In the genomic region with DNA sequence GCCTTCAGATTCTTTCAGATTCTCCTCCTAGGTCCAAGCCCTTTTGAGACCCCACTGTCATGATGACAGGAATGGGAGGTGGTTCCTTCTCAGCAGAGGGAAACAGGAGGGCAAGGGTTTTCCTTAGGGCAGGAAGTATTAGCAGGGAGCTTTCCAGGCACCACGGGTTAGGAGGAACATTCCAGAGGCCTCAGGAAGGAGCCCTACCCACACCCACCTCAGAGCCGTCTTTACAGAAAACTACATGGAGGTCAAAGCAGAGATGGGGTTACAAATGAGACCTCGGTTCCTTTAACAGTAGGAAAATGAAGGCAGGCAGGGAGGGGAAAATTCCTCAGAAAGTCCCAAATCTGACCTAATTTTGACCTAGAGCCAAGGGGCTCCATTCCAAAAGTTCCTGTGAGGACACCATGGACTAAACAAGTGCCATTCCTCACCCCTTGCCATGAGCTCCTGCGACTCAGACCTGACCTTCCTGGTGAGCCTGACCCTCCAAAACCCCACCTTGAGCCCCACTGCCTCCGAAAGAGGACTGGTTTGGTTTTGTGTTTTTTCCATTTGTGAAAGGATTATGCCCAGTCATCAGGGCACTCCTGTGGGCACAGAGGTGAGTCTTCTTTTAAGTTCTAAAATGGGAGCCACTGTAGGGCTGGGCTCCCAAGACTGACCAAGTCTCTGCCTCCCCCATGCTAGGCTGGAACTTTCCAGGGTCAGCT, we compare ENCODE assay signal across 21 mouse cellular contexts. TPM values are rescaled to one million over a fixed set of nuclear protein-coding genes. Genes with fewer than 3 reads are reported as not detected.
DNase-seq lines count a peak whose midpoint lies in the region; ATAC-seq and TF ChIP-seq lines count a peak whose summit lies in the region.
"Had no signal": no experiment of that assay in that cellular context is flagged by ENCODE, and none has a peak within 500 bp of the region (broad histone marks: within the 10 kb centered on the region; RNA-seq: fewer than 3 reads in every experiment).

No protein-coding gene starts in this region.

- intact Hi-C loops in gastrocnemius, postnatal 36 days (cut with DNase I), result no loop called here

- no peaks in the 10 kb centered on the region for H3K9me3 ChIP-seq in heart, embryonic 11.5 days (replicated peaks; ENCODE audit: control insufficient read depth, low read length)
- no peaks in the 10 kb centered on the region for H3K9me3 ChIP-seq in lung, postnatal 0 days (ENCODE audit: low read length)
- no peaks in the 10 kb centered on the region for H3K9me3 ChIP-seq in intestine, embryonic 15.5 days
- H3K9me3 ChIP-seq: heart, embryonic 13.5 days; hindbrain, embryonic 10.5 days; liver, embryonic 13.5 days; neural tube, embryonic 12.5 days had no signal

- no peaks in the 10 kb centered on the region for H3K4me1 ChIP-seq in heart, embryonic 11.5 days (ENCODE audit: control insufficient read depth, insufficient read depth, low read length)
- no peaks in the 10 kb centered on the region for H3K4me1 ChIP-seq in lung, postnatal 0 days (ENCODE audit: insufficient read depth, low read depth, low read length)
- H3K4me1 ChIP-seq in intestine, embryonic 15.5 days (replicated peaks), result no peaks in the 10 kb centered on the region
- H3K4me1 ChIP-seq: heart, embryonic 13.5 days; hindbrain, embryonic 10.5 days; liver, embryonic 13.5 days; neural tube, embryonic 12.5 days had no signal

- peaks cover 28% of the 10 kb centered on the region for H3K36me3 ChIP-seq in heart, embryonic 11.5 days (ENCODE audit: control insufficient read depth, insufficient read depth, low read length)
- H3K36me3 ChIP-seq in lung, postnatal 0 days (ENCODE audit: insufficient read depth, low read length), result peaks cover 12% of the 10 kb centered on the region; the same call in 1 of the 2 replicates
- peaks cover 20% of the 10 kb centered on the region for H3K36me3 ChIP-seq in intestine, embryonic 15.5 days
- H3K36me3 ChIP-seq: liver, embryonic 13.5 days had no signal

- no peak overlapping the region for H3K4me2 ChIP-seq in heart, embryonic 11.5 days
- no peak overlapping the region for H3K4me2 ChIP-seq in lung, postnatal 0 days (replicated peaks; ENCODE audit: low read depth, low read length)
- H3K4me2 ChIP-seq in intestine, embryonic 15.5 days (replicated peaks), result no peak overlapping the region
- H3K4me2 ChIP-seq: heart, embryonic 13.5 days; liver, embryonic 13.5 days; midbrain, embryonic 11.5 days; neural tube, embryonic 12.5 days had no signal

- TF ChIP-seq CTCF in lung, postnatal 0 days (IDR thresholded peaks at IDR 0.05), result no peak

- ATAC-seq in heart, embryonic 11.5 days (replicated peaks; ENCODE audit: insufficient number of reproducible peaks, low FRiP score, low TSS enrichment), result no peak
- ATAC-seq in lung, postnatal 0 days, result no peak
- ATAC-seq in intestine, embryonic 15.5 days, result no peak

- no peak overlapping the region for H3K9ac ChIP-seq in heart, embryonic 11.5 days (ENCODE audit: low read depth, low read length)
- no peak overlapping the region for H3K9ac ChIP-seq in lung, postnatal 0 days (replicated peaks; ENCODE audit: low read depth)
- no peak overlapping the region for H3K9ac ChIP-seq in intestine, embryonic 15.5 days
- H3K9ac ChIP-seq: heart, embryonic 13.5 days; liver, embryonic 13.5 days; neural tube, embryonic 12.5 days had no signal

- peak; percentile 62 to 71 for DNase-seq in heart, adult 18-20 months
- peak; percentile 41 for DNase-seq in lung, postnatal 25 days (ENCODE audit: low spot score)
- DNase-seq in lung, postnatal 0 days (ENCODE audit: low spot score), result no peak
- DNase-seq in gastrocnemius, postnatal 36 days, result peak; percentile 13 to 59
- DNase-seq in B cell, adult 2 months, result no peak
- DNase-seq: adrenal gland, adult 8-10 months; cerebellum, adult 9-11 months; kidney, adult 9 months; liver, embryonic 13.5 days; spleen, adult 18-20 months had no signal

- WGBS in heart, embryonic 11.5 days (ENCODE audit: insufficient replicate concordance), result 68% methylated on average over 5 of the region's 5 CpGs
- WGBS in lung, postnatal 0 days, result 67% methylated on average over 5 of the region's 5 CpGs
- 70% methylated on average over 5 of the region's 5 CpGs for WGBS in intestine, embryonic 15.5 days

- H3K27ac ChIP-seq in heart, embryonic 11.5 days (ENCODE audit: low read depth, low read length), result no peak overlapping the region
- H3K27ac ChIP-seq in lung, postnatal 0 days (ENCODE audit: low read length), result no peak overlapping the region
- H3K27ac ChIP-seq in intestine, embryonic 15.5 days, result no peak overlapping the region
- H3K27ac ChIP-seq: heart, embryonic 13.5 days; hindbrain, embryonic 10.5 days; left cerebral cortex, adult 2 months; liver, embryonic 13.5 days; macrophage; neural tube, embryonic 12.5 days had no signal

- no peak overlapping the region for H3K4me3 ChIP-seq in heart, embryonic 11.5 days (ENCODE audit: low read depth, low read length)
- H3K4me3 ChIP-seq in lung, postnatal 0 days (ENCODE audit: low read depth, low read length), result no peak overlapping the region
- no peak overlapping the region for H3K4me3 ChIP-seq in intestine, embryonic 15.5 days (replicated peaks)
- H3K4me3 ChIP-seq: heart, embryonic 13.5 days; hindbrain, embryonic 10.5 days; left cerebral cortex, adult 2 months; liver, embryonic 13.5 days; neural tube, embryonic 12.5 days had no signal

- H3K27me3 ChIP-seq in heart, embryonic 11.5 days (ENCODE audit: control insufficient read depth, insufficient read depth, low read length), result no peaks in the 10 kb centered on the region
- no peaks in the 10 kb centered on the region for H3K27me3 ChIP-seq in lung, postnatal 0 days (replicated peaks; ENCODE audit: insufficient read depth, low read length)
- no peaks in the 10 kb centered on the region for H3K27me3 ChIP-seq in intestine, embryonic 15.5 days (replicated peaks)
- H3K27me3 ChIP-seq: heart, embryonic 13.5 days; liver, embryonic 13.5 days; neural tube, embryonic 12.5 days had no signal

- no peak for TF ChIP-seq EP300 in lung, postnatal 0 days (IDR thresholded peaks at IDR 0.05)

RNA-seq across cellular contexts. Expression of a gene that starts 12.3 kb away (rescaled TPM):
- total RNA-seq in heart, adult 18-20 months (2021), result 1 to 10 TPM; 7.0 to 8.2 TPM
- 4.5 and 5.2 TPM in 2 replicates for polyA plus RNA-seq in heart, embryonic 11.5 days (2014; fragmentation: Nextera tagmentation; extraction: Ambion mirVana)
- polyA plus RNA-seq in lung, postnatal 0 days (2015; fragmentation: Nextera tagmentation; extraction: Ambion mirVana), result 8.7 and 8.9 TPM in 2 replicates
- 1 to 10 TPM; 3.9 to 4.0 TPM for total RNA-seq in gastrocnemius, postnatal 36 days (2021)
- polyA plus RNA-seq in intestine, embryonic 15.5 days (2015; fragmentation: Nextera tagmentation; extraction: Ambion mirVana), result 6.2 and 6.3 TPM in 2 replicates

RNA-seq across cellular contexts. Expression of a gene that starts 21.4 kb away (rescaled TPM):
- total RNA-seq in heart, adult 18-20 months (2021), result 10 to 100 TPM; 55.8 to 58.3 TPM
- 65.6 and 66.0 TPM in 2 replicates for polyA plus RNA-seq in heart, embryonic 11.5 days (2014; fragmentation: Nextera tagmentation; extraction: Ambion mirVana)
- polyA plus RNA-seq in lung, postnatal 0 days (2015; fragmentation: Nextera tagmentation; extraction: Ambion mirVana), result 84.7 and 87.7 TPM in 2 replicates
- 10 to 100 TPM; 40.0 to 46.9 TPM for total RNA-seq in gastrocnemius, postnatal 36 days (2021)
- 71.2 and 74.5 TPM in 2 replicates for polyA plus RNA-seq in intestine, embryonic 15.5 days (2015; fragmentation: Nextera tagmentation; extraction: Ambion mirVana)

RNA-seq across cellular contexts. Expression of a gene that starts 34.8 kb away (rescaled TPM):
- 10 to 100 TPM; 10.6 to 11.2 TPM for total RNA-seq in heart, adult 18-20 months (2021)
- 19.0 and 21.6 TPM in 2 replicates for polyA plus RNA-seq in heart, embryonic 11.5 days (2014; fragmentation: Nextera tagmentation; extraction: Ambion mirVana)
- 12.2 and 12.7 TPM in 2 replicates for polyA plus RNA-seq in lung, postnatal 0 days (2015; fragmentation: Nextera tagmentation; extraction: Ambion mirVana)
- total RNA-seq in gastrocnemius, postnatal 36 days (2021), result 1 to 10 TPM; 7.2 to 8.8 TPM
- 13.2 and 13.3 TPM in 2 replicates for polyA plus RNA-seq in intestine, embryonic 15.5 days (2015; fragmentation: Nextera tagmentation; extraction: Ambion mirVana)

RNA-seq across cellular contexts. Expression of a gene that starts 51.0 kb away (rescaled TPM):
- total RNA-seq in heart, adult 18-20 months (2021), result 10 to 100 TPM in 1 of 2 experiments, 1 to 10 TPM in 1; 9.9 to 11.5 TPM
- 18.6 and 22.0 TPM in 2 replicates for polyA plus RNA-seq in heart, embryonic 11.5 days (2014; fragmentation: Nextera tagmentation; extraction: Ambion mirVana)
- 9.1 and 10.4 TPM in 2 replicates for polyA plus RNA-seq in lung, postnatal 0 days (2015; fragmentation: Nextera tagmentation; extraction: Ambion mirVana)
- total RNA-seq in gastrocnemius, postnatal 36 days (2021), result 1 to 10 TPM; 5.7 to 8.2 TPM
- 19.0 and 20.1 TPM in 2 replicates for polyA plus RNA-seq in intestine, embryonic 15.5 days (2015; fragmentation: Nextera tagmentation; extraction: Ambion mirVana)
- total RNA-seq: monocyte, adult 5-6 weeks had no signal
- polyA plus RNA-seq: macrophage had no signal

RNA-seq across cellular contexts. Expression of a gene that starts 51.4 kb away (rescaled TPM):
- total RNA-seq in heart, adult 18-20 months (2021), result not detected
- polyA plus RNA-seq in heart, embryonic 11.5 days (2014; fragmentation: Nextera tagmentation; extraction: Ambion mirVana), result 0.82 and 0.87 TPM in 2 replicates
- 0.30 TPM in 1 of 2 replicates, not detected in the other for polyA plus RNA-seq in lung, postnatal 0 days (2015; fragmentation: Nextera tagmentation; extraction: Ambion mirVana)
- not detected for total RNA-seq in gastrocnemius, postnatal 36 days (2021)
- 1.2 and 1.3 TPM in 2 replicates for polyA plus RNA-seq in intestine, embryonic 15.5 days (2015; fragmentation: Nextera tagmentation; extraction: Ambion mirVana)
- total RNA-seq: left cerebral cortex, adult 2 months; MEL; monocyte, adult 5-6 weeks had no signal
- polyA plus RNA-seq: forebrain, embryonic 11.5 days; liver, embryonic 13.5 days; macrophage; midbrain, embryonic 11.5 days; neural tube, embryonic 12.5 days had no signal

Comparison
In these comparisons a context has a peak if more than half of its experiments do, and no peak if none do; other contexts are left out.
1. DNase-seq: peak in heart, adult 18-20 months (2 of 2), lung, postnatal 25 days (single experiment) and gastrocnemius, postnatal 36 days (2 of 2); none in lung, postnatal 0 days (single experiment) and B cell, adult 2 months (0 of 2).